Mouse (Mus musculus) embryonic facial prominence, embryonic 11.5 days (tissue): ENCODE results near the gene Slc35d1. TPM values are rescaled to one million over a fixed set of nuclear protein-coding genes. Genes with fewer than 3 reads are reported as not detected.
A peak's percentile ranks its signal among the peaks of the same experiment; 100 is the strongest.

ENCODE experiments used
- ATAC-seq: fragments of 200-750 bp; cut with Nextera tagmentation; replicated peaks from 2 replicates; pipeline ENCODE4 v1.8.0; 2017; ENCODE audit warnings: low read depth; ENCODE audit not compliant: insufficient number of reproducible peaks, low FRiP score, low TSS enrichment
- DNase-seq: peaks from one replicate; pipeline ENCODE4 v3.0.0-alpha.2; 2015; ENCODE audit warnings: low spot score
- H3K27ac ChIP-seq: fragments of 300-500 bp; sonication (generic); replicated peaks from 2 replicates; pipeline ENCODE4 v1.5.1; 2014; ENCODE audit warnings: mild to moderate bottlenecking, low read depth, low read length, control low read depth
- H3K27me3 ChIP-seq: fragments of 300-500 bp; sonication (generic); 2 replicates; pipeline ENCODE4 v1.6.1; 2014; ENCODE audit warnings: mild to moderate bottlenecking, low read length, moderate library complexity, mixed read lengths; ENCODE audit not compliant: control insufficient read depth, insufficient read depth
- H3K36me3 ChIP-seq: fragments of 300-500 bp; sonication (generic); replicated peaks from 2 replicates; pipeline ENCODE4 v1.6.1; 2014; ENCODE audit warnings: low read depth, mild to moderate bottlenecking, low read length, moderate library complexity, mixed read lengths; ENCODE audit not compliant: control insufficient read depth, insufficient read depth
- H3K4me1 ChIP-seq: fragments of 300-500 bp; sonication (generic); 2 replicates; pipeline ENCODE4 v1.6.1; 2014; ENCODE audit warnings: low read length, mixed read lengths; ENCODE audit not compliant: control insufficient read depth, insufficient read depth
- H3K4me2 ChIP-seq: fragments of 300-500 bp; sonication (generic); 2 replicates; pipeline ENCODE4 v1.6.1; 2014; ENCODE audit warnings: low read depth, mild to moderate bottlenecking, control low read depth, low read length, moderate library complexity
- H3K4me3 ChIP-seq: fragments of 300-500 bp; sonication (generic); 2 replicates; pipeline ENCODE4 v1.5.1; 2014; ENCODE audit warnings: low read depth, low read length, control low read depth
- H3K9ac ChIP-seq: fragments of 300-500 bp; sonication (generic); replicated peaks from 2 replicates; pipeline ENCODE4 v1.6.1; 2014; ENCODE audit warnings: mild to moderate bottlenecking, control low read depth, low read length
- H3K9me3 ChIP-seq: fragments of 300-500 bp; sonication (generic); replicated peaks from 2 replicates; pipeline ENCODE4 v1.6.1; 2016; ENCODE audit warnings: mild to moderate bottlenecking, low read length, inconsistent platforms, mixed read lengths; ENCODE audit not compliant: control insufficient read depth
- WGBS: fragments of 180-500 bp; shearing (Covaris S2); extraction: QIAGEN DNeasy Blood & Tissue Kit; methylation state at CpG from one replicate; pipeline ENCODE4 v1.1.7; 2014; 5-methylcytosine and 5-hydroxymethylcytosine counted together
- polyA plus RNA-seq: library from polyadenylated mRNA; unstranded; fragments of >200 nt; fragmentation: Nextera tagmentation; extraction: Ambion mirVana; gene quantifications from 2 replicates; pipeline ENCODE4 v1.2.1, GENCODE M21; 2014

Slc35d1 gene
- 12.5 and 12.6 TPM in 2 replicates for polyA plus RNA-seq

- ATAC-seq, result peak; percentile 92
- H3K4me1 ChIP-seq, result no peaks in the 10 kb centered on the region
- DNase-seq, result peak; percentile 85
- H3K9me3 ChIP-seq, result no peaks in the 10 kb centered on the region
- 2% methylated on average over 69 of the region's 70 CpGs for WGBS
- no peaks in the 10 kb centered on the region for H3K27me3 ChIP-seq
- H3K27ac ChIP-seq, result peak within 1 kb of the TSS; percentile 92
- H3K9ac ChIP-seq, result peak within 1 kb of the TSS; percentile 99
- H3K4me3 ChIP-seq, result peak within 1 kb of the TSS; percentile 77
- H3K36me3 ChIP-seq, result no peaks in the 10 kb centered on the region
- peak within 1 kb of the TSS; percentile 48 for H3K4me2 ChIP-seq
Observed at GRCm38 (mm10) chr4:103214925-103215820, at the start of gene Slc35d1. Gene Slc35d1, minus strand, starts transcription at chr4:103215164.

GRCm38 (mm10) chr4:103263812-103264396, 48.9 kb upstream of the Slc35d1 start:
- H3K36me3 ChIP-seq, result no peaks in the 10 kb centered on the region

GRCm38 (mm10) chr4:103263378-103263777, 48.4 kb upstream of the Slc35d1 start:
- no peak for ATAC-seq
- H3K9ac ChIP-seq, result no peak overlapping the region
- no peaks in the 10 kb centered on the region for H3K9me3 ChIP-seq
- no peaks in the 10 kb centered on the region for H3K4me1 ChIP-seq
- H3K4me3 ChIP-seq, result no peak overlapping the region
- no peaks in the 10 kb centered on the region for H3K27me3 ChIP-seq
- H3K27ac ChIP-seq, result no peak overlapping the region
- DNase-seq, result no peak
- no peaks in the 10 kb centered on the region for H3K36me3 ChIP-seq
- H3K4me2 ChIP-seq, result no peak overlapping the region
- 77% methylated on average over 5 of the region's 5 CpGs for WGBS

More at GRCm38 (mm10) chr4:103263812-103264396, 48.9 kb upstream of the Slc35d1 start:
- no peak overlapping the region for H3K4me2 ChIP-seq
- DNase-seq, result no peak
- H3K9me3 ChIP-seq, result no peaks in the 10 kb centered on the region
- H3K27me3 ChIP-seq, result no peaks in the 10 kb centered on the region
- H3K27ac ChIP-seq, result no peak overlapping the region
- H3K4me3 ChIP-seq, result no peak overlapping the region
- ATAC-seq, result no peak
- no peak overlapping the region for H3K9ac ChIP-seq
- 53% methylated on average over 8 of the region's 8 CpGs for WGBS
- H3K4me1 ChIP-seq, result no peaks in the 10 kb centered on the region

GRCm38 (mm10) chr4:103258817-103259216, 43.9 kb upstream of the Slc35d1 start:
- H3K36me3 ChIP-seq, result no peaks in the 10 kb centered on the region
- no peak overlapping the region for H3K9ac ChIP-seq
- no peak overlapping the region for H3K27ac ChIP-seq
- H3K4me2 ChIP-seq, result no peak overlapping the region
- DNase-seq, result no peak
- H3K4me1 ChIP-seq, result no peaks in the 10 kb centered on the region
- 72% methylated on average over 3 of the region's 3 CpGs for WGBS
- no peaks in the 10 kb centered on the region for H3K9me3 ChIP-seq
- ATAC-seq, result no peak
- no peaks in the 10 kb centered on the region for H3K27me3 ChIP-seq
- H3K4me3 ChIP-seq, result no peak overlapping the region

GRCm38 (mm10) chr4:103253846-103254245, 38.9 kb upstream of the Slc35d1 start:
- Histone ChIP-seq H3K9ac (no peak overlapping the region), H3K27me3 (no peaks in the 10 kb centered on the region), H3K36me3 (no peaks in the 10 kb centered on the region), H3K9me3 (no peaks in the 10 kb centered on the region), H3K4me3 (no peak overlapping the region), H3K4me1 (no peaks in the 10 kb centered on the region), H3K27ac (no peak overlapping the region), H3K4me2 (no peak overlapping the region)
- 87% methylated on average over 4 of the region's 4 CpGs for WGBS
- ATAC-seq, result no peak
- no peak for DNase-seq

DNA sequence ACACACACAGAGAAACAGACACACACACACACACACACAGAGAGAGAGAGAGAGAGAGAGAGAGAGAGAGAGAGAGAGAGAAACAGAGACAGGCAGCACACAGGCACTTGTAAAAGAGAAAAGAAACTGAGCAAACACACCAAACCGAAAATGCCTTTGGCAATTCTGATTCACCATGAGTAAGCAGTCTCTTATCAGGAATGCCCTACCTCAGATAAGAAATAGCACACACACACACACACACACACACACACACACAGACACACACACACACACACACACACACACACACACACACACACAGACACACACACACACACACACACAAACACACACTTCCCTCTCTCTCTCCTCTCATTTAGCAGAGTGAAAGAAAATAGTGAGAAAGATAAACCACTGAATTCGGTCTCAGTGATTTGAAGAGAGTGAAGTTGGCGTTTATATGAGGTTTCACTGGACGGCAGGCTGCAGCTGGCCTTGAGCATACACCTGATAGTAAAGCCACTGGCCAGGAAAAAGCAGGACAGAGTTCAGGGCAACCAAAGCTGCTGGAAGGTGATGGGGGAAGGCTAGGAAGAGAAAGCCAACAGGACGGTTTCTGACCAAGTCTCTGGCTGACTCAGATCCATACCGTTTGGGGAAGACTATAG, 34.6 kb upstream of the Slc35d1 start:
- no peak overlapping the region for H3K27ac ChIP-seq
- 75% methylated on average over 6 of the region's 6 CpGs for WGBS

GRCm38 (mm10) chr4:103247813-103248212, 32.8 kb upstream of the Slc35d1 start:
- Histone ChIP-seq H3K4me1 (no peaks in the 10 kb centered on the region), H3K9ac (no peak overlapping the region), H3K4me3 (no peak overlapping the region), H3K9me3 (no peaks in the 10 kb centered on the region), H3K27me3 (no peaks in the 10 kb centered on the region), H3K27ac (no peak overlapping the region), H3K4me2 (no peak overlapping the region), H3K36me3 (no peaks in the 10 kb centered on the region)
- 88% methylated on average over 2 of the region's 2 CpGs for WGBS
- ATAC-seq (no peak), DNase-seq (no peak)

More for the DNA sequence above, 34.6 kb upstream of the Slc35d1 start:
- Histone ChIP-seq H3K4me2 (no peak overlapping the region), H3K36me3 (no peaks in the 10 kb centered on the region), H3K27me3 (no peaks in the 10 kb centered on the region), H3K4me3 (no peak overlapping the region), H3K9me3 (no peaks in the 10 kb centered on the region), H3K4me1 (no peaks in the 10 kb centered on the region), H3K9ac (no peak overlapping the region)
- ATAC-seq, result no peak
- DNase-seq, result no peak
